8 mouse cellular contexts compared by ENCODE assay signal in the genomic region with DNA sequence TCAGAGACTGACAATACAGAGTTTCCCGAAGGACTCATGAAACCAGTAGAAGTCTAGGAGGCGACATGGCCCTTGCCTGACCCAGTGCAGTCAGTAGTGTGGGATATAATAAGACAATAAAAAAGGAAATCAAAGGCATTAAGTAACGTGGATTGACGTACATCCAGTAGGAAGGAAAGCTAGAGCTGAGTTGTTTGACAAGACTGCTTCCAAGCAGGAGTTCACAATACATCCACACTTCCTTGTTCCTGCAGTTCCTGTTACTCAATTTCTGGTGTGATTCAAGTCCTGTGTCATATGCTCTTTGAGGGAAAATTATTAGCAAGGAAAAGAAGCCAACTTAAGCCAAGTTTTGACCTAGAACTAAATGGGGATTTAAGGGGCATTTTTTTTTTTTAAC. TPM values are rescaled to one million over a fixed set of nuclear protein-coding genes. Genes with fewer than 3 reads are reported as not detected.
DNase-seq lines count a peak whose midpoint lies in the region; ATAC-seq and TF ChIP-seq lines count a peak whose summit lies in the region.
"Had no signal": no experiment of that assay in that cellular context is flagged by ENCODE, and none has a peak within 500 bp of the region (broad histone marks: within the 10 kb centered on the region; RNA-seq: fewer than 3 reads in every experiment).

No protein-coding gene starts in this region.

- H3K36me3 ChIP-seq in C2C12 (ENCODE audit: control insufficient read depth, insufficient read depth): peaks cover 11% of the 10 kb centered on the region
- H3K36me3 ChIP-seq in lung, postnatal 0 days (ENCODE audit: insufficient read depth, low read length): no peaks in the 10 kb centered on the region

- no peaks in the 10 kb centered on the region for H3K9me3 ChIP-seq in lung, postnatal 0 days (ENCODE audit: low read length)

- ATAC-seq in lung, postnatal 0 days: peak; percentile 1; the same call in 1 of the 2 replicates
- ATAC-seq in monocyte, adult 5-6 weeks (replicated peaks; ENCODE audit: insufficient number of reproducible peaks, low FRiP score, low TSS enrichment, poor library complexity, severe bottlenecking): no peak

- H3K27ac ChIP-seq in bone marrow macrophage, adult 2 months (ENCODE audit: insufficient read depth, low read depth, low read length): peak overlapping the region; percentile 55
- H3K27ac ChIP-seq in lung, postnatal 0 days (ENCODE audit: low read length): peak overlapping the region; percentile 96

- no peak overlapping the region; the same call in 1 of the 2 replicates for H3K9ac ChIP-seq in lung, postnatal 0 days (replicated peaks; ENCODE audit: low read depth)

- peaks cover 25% of the 10 kb centered on the region for H3K4me1 ChIP-seq in bone marrow macrophage, adult 2 months (ENCODE audit: control insufficient read depth, insufficient read depth, low read length)
- H3K4me1 ChIP-seq in lung, postnatal 0 days (ENCODE audit: insufficient read depth, low read depth, low read length): peaks cover 6% of the 10 kb centered on the region; the same call in 1 of the 2 replicates

- DNase-seq in heart, postnatal 10 days: peak; percentile 7 to 16
- peak; percentile 90 for DNase-seq in lung, postnatal 0 days (ENCODE audit: low spot score)
- DNase-seq in cerebellum, postnatal 10 days: no peak
- DNase-seq in cerebellum, adult 8-10 months: no peak

- H3ac ChIP-seq in C2C12 (ENCODE audit: control insufficient read depth, insufficient read length, low read depth): peak overlapping the region; percentile 8

- intact Hi-C loops in heart, postnatal 10 days (cut with DNase I): loop anchor here (10.0 kb wide), 1 partner anchor 275 kb away; a partner anchor contains a TSS

- peaks cover 70% of the 10 kb centered on the region for H3K79me2 ChIP-seq in C2C12 (ENCODE audit: control insufficient read depth, insufficient read depth)

- peak overlapping the region; percentile 74 for H3K4me2 ChIP-seq in lung, postnatal 0 days (replicated peaks; ENCODE audit: low read depth, low read length)

- no peak for TF ChIP-seq POLR2A in bone marrow macrophage, adult 2 months (IDR thresholded peaks at IDR 0.05; ENCODE audit: borderline replicate concordance, low read depth, low read length)

- no peak for TF ChIP-seq CTCF in C2C12 (IDR thresholded peaks at IDR 0.05; ENCODE audit: control insufficient read depth, insufficient read depth, insufficient read length)
- TF ChIP-seq CTCF in bone marrow macrophage, adult 2 months (IDR thresholded peaks at IDR 0.05; ENCODE audit: low read depth, low read length): no peak
- no peak for TF ChIP-seq CTCF in lung, postnatal 0 days (IDR thresholded peaks at IDR 0.05)

- peak; percentile 84 for TF ChIP-seq EP300 in lung, postnatal 0 days (IDR thresholded peaks at IDR 0.05)

- peak overlapping the region; percentile 98 for H3K4me3 ChIP-seq in C2C12 (ENCODE audit: insufficient read depth, poor library complexity, severe bottlenecking)
- peak overlapping the region; percentile 80 for H3K4me3 ChIP-seq in bone marrow macrophage, adult 2 months (ENCODE audit: insufficient read depth, low read length)
- H3K4me3 ChIP-seq in lung, postnatal 0 days (ENCODE audit: low read depth, low read length): peak overlapping the region; percentile 94; the same call in 1 of the 2 replicates

- no peaks in the 10 kb centered on the region for H3K27me3 ChIP-seq in C2C12 (ENCODE audit: control insufficient read depth, insufficient read depth, insufficient read length)
- H3K27me3 ChIP-seq in lung, postnatal 0 days (replicated peaks; ENCODE audit: insufficient read depth, low read length): no peaks in the 10 kb centered on the region

- H3K79me3 ChIP-seq in C2C12 (ENCODE audit: low read depth): peaks cover 67% of the 10 kb centered on the region

- WGBS in lung, postnatal 0 days: 47% methylated on average over 4 of the region's 4 CpGs

TF ChIP-seq in C2C12, 6 proteins besides CTCF, POLR2A, EP300 and RAD21:
- TF ChIP-seq MYOD1 (IDR thresholded peaks at IDR 0.05; ENCODE audit: control insufficient read depth, insufficient read length, low read depth): no peak
- no peak for TF ChIP-seq USF1 (IDR thresholded peaks at IDR 0.05; ENCODE audit: low read depth)
- TF ChIP-seq FOSL1 (IDR thresholded peaks at IDR 0.05; ENCODE audit: insufficient read depth, low read length, poor library complexity, severe bottlenecking): no peak
- no peak for TF ChIP-seq CEBPB (IDR thresholded peaks at IDR 0.05; ENCODE audit: low read depth)
- no peak for TF ChIP-seq MAX (IDR thresholded peaks at IDR 0.05)
- TF ChIP-seq MYOG (IDR thresholded peaks at IDR 0.05; ENCODE audit: control insufficient read depth, extremely low read depth, insufficient read length): no peak

RNA-seq across cellular contexts. Expression of a gene that starts 2.1 kb away (rescaled TPM):
- polyA plus RNA-seq in C2C12 (2012; fragmentation: generic; extraction: Trizol): 16.1 TPM
- 47.6 and 49.0 TPM in 2 replicates for polyA plus RNA-seq in bone marrow macrophage, adult 2 months (2012; ENCODE audit: insufficient read depth, insufficient read length, missing spikeins)
- total RNA-seq in heart, postnatal 10 days (2021): 10 to 100 TPM; 28.5 to 33.0 TPM
- 9.0 and 11.3 TPM in 2 replicates for polyA plus RNA-seq in lung, postnatal 0 days (2015; fragmentation: Nextera tagmentation; extraction: Ambion mirVana)
- 26.5 to 31.3 TPM (median 30.0 TPM) in 3 replicates for total RNA-seq in monocyte, adult 5-6 weeks (2017)

RNA-seq across cellular contexts. Expression of a gene that starts 30.6 kb away (rescaled TPM):
- polyA plus RNA-seq in C2C12 (2012; fragmentation: generic; extraction: Trizol): not detected
- not detected in 2 replicates for polyA plus RNA-seq in bone marrow macrophage, adult 2 months (2012; ENCODE audit: insufficient read depth, insufficient read length, missing spikeins)
- not detected for total RNA-seq in heart, postnatal 10 days (2021)
- not detected in 2 replicates for polyA plus RNA-seq in lung, postnatal 0 days (2015; fragmentation: Nextera tagmentation; extraction: Ambion mirVana)
- total RNA-seq in monocyte, adult 5-6 weeks (2017): not detected in 3 replicates
- total RNA-seq: layer of hippocampus, postnatal 14 days had no signal

RNA-seq across cellular contexts. Expression of a gene that starts 37.5 kb away (rescaled TPM):
- polyA plus RNA-seq in C2C12 (2012; fragmentation: generic; extraction: Trizol): 5.9 TPM
- polyA plus RNA-seq in bone marrow macrophage, adult 2 months (2012; ENCODE audit: insufficient read depth, insufficient read length, missing spikeins): 16.8 and 19.6 TPM in 2 replicates
- 10 to 100 TPM; 20.9 to 21.4 TPM for total RNA-seq in heart, postnatal 10 days (2021)
- 13.7 and 15.4 TPM in 2 replicates for polyA plus RNA-seq in lung, postnatal 0 days (2015; fragmentation: Nextera tagmentation; extraction: Ambion mirVana)
- 28.0 to 31.4 TPM (median 29.3 TPM) in 3 replicates for total RNA-seq in monocyte, adult 5-6 weeks (2017)

Comparison
In these comparisons a context has a peak if more than half of its experiments do, and no peak if none do; other contexts are left out.
1. DNase-seq: peak in heart, postnatal 10 days (2 of 2) and lung, postnatal 0 days (single experiment); none in cerebellum, postnatal 10 days (0 of 2) and cerebellum, adult 8-10 months (single experiment).
2. Peak in every context shown above with its lines, with median percentiles within 50 percentile points of each other: H3K4me3 ChIP-seq.